Mouse (Mus musculus): Measurements from ENCODE around the gene Pla2g4a. TPM values are rescaled to one million over a fixed set of nuclear protein-coding genes. Genes with fewer than 3 reads are reported as not detected.
A peak's percentile ranks its signal among the peaks of the same experiment; 100 is the strongest.

The Pla2g4a gene
- polyA plus RNA-seq, 1 experiment from 2014 or later = 2.1 TPM

- WGBS = 78% methylated on average over 1 of the region's 1 CpGs
- Histone ChIP-seq H3K9ac (no peak overlapping the region), H3K27me3 (ENCODE audit: control insufficient read depth, insufficient read depth, low read length) (no peaks in the 10 kb centered on the region), H3K4me1 (replicated peaks; ENCODE audit: control insufficient read depth, insufficient read depth, low read length) (no peaks in the 10 kb centered on the region), H3K9me3 (ENCODE audit: control insufficient read depth, low read length) (no peaks in the 10 kb centered on the region), H3K36me3 (replicated peaks; ENCODE audit: control insufficient read depth, insufficient read depth) (no peaks in the 10 kb centered on the region), H3K4me2 (replicated peaks) (no peak overlapping the region), H3K4me3 (replicated peaks; ENCODE audit: low read length) (no peak overlapping the region), H3K27ac (no peak overlapping the region)
- ATAC-seq (ENCODE audit: low FRiP score) (no peak), DNase-seq (ENCODE audit: low spot score) (peak; percentile 36)
Measured at GRCm38 (mm10) chr1:149809527-149809926, 151.6 kb downstream of the Pla2g4a start.

Other genes with a start within 250 kb of the Pla2g4a start
- 0.11 and 0.20 TPM in 2 replicates for gene Ptgs2, start 138.7 kb upstream of the Pla2g4a start, polyA plus RNA-seq (2014; fragmentation: Nextera tagmentation; extraction: Ambion mirVana)